Mouse (Mus musculus) thymus, adult 2 months (tissue): ENCODE measurements at regions not wholly inside any gene's neighbourhood (a gene's known extent, or its start where the extent isn't known, plus 50 kb on each side); places are given as distances from the start of the nearest gene placed in this dataset.

Experiments used
- CTCF ChIP-seq: fragments of 200-500 bp; IDR thresholded peaks from 2 replicates; pipeline ENCODE4 v1.5.1; 2012; ENCODE audit warnings: mild to moderate bottlenecking, control low read depth, low read length, moderate library complexity, borderline replicate concordance; ENCODE audit not compliant: control insufficient read depth, poor library complexity, insufficient read depth; ENCODE audit errors: extremely low read depth
- POLR2A ChIP-seq: fragments of 200-500 bp; IDR thresholded peaks from 2 replicates; pipeline ENCODE4 v1.6.1; 2012; ENCODE audit warnings: mild to moderate bottlenecking, low read length, control low read depth, moderate library complexity; ENCODE audit not compliant: control insufficient read depth, poor library complexity, insufficient read depth; ENCODE audit errors: extremely low read depth

DNA sequence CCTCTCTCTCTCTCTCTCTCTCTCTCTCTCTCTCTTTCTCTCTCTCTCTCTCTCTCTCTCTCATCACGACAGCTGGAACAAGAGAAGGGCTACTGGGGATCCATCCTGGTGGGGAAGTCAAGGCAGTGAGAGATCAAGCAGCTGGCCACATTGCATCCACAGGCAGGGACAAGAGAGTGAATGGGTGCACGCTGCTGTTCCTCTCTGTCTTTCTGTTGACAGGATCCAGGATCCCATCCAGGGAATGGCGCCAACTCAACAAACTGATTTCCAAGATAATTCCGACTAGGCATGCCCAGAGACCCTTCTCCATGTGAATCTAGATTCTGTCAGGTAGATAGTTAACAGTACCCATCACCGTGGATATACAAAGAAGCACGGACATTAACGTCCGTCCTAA, 222.5 kb downstream of the Zfp326 start:
- TF ChIP-seq CTCF (no peak), POLR2A (no peak)
